Mouse (Mus musculus): ENCODE measurements around the gene Csrp3.

GRCm38 (mm10) chr7:48782432-48782831, 65.4 kb downstream of the Csrp3 start:
- TF ChIP-seq TCF12 (IDR thresholded peaks at IDR 0.05; ENCODE audit: low read depth, low read length) (no peak), CTCF (IDR thresholded peaks at IDR 0.05 in 2 of 3, conservative IDR thresholded peaks at IDR 0.05 in 1 of 3; ENCODE audit: control insufficient read depth in 1 of 3, insufficient read depth in 1 of 3, low read depth in 2 of 3, low read length in 3 of 3, poor library complexity in 1 of 3, severe bottlenecking in 1 of 3) (no peak), NELFE (IDR thresholded peaks at IDR 0.05; ENCODE audit: low read depth, low read length) (no peak), EP300 (IDR thresholded peaks at IDR 0.05; ENCODE audit: low read depth in 1 of 2, low read length in 2 of 2) (no peak), SIN3A (IDR thresholded peaks at IDR 0.05; ENCODE audit: low read length) (no peak), CHD2 (IDR thresholded peaks at IDR 0.05; ENCODE audit: low read length) (no peak), SMC3 (IDR thresholded peaks at IDR 0.05; ENCODE audit: low read depth, low read length) (no peak)
